Mouse (Mus musculus) brain, embryonic 14.5 days (tissue): Measurements from ENCODE around the gene Tango2.

ENCODE experiments used
- CTCF ChIP-seq: fragments of 200-500 bp; IDR thresholded peaks from 2 replicates; pipeline ENCODE4 v1.5.1; 2012; ENCODE audit warnings: inconsistent platforms, mild to moderate bottlenecking, moderate library complexity, borderline replicate concordance; ENCODE audit not compliant: insufficient read depth, insufficient read length; ENCODE audit errors: extremely low read depth
- POLR2A ChIP-seq: fragments of 200-500 bp; IDR thresholded peaks from 2 replicates; pipeline ENCODE4 v1.6.1; 2012; ENCODE audit warnings: mild to moderate bottlenecking, inconsistent platforms, borderline replicate concordance; ENCODE audit not compliant: poor library complexity, insufficient read depth, insufficient read length, severe bottlenecking; ENCODE audit errors: extremely low read depth

DNA sequence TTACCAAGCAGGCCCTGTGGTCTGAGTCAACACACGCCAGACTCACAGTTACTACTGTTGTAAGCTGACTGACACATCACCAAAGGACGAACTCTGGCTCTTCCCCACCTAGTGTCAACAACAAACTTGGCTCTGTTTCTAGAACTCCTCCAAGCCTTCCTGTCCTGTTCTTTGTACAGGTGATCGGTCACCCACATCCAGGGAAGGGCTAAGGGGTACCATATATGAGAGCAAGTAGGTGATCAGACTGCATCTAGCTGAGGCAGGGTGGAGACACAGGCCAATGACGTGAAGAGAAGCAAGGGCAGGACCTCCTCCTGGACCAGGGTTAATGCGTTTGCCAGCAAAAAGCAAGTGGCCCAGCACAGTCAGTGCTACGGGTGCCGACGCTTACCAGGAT lies 6.3 kb downstream of the Tango2 start:
- TF ChIP-seq CTCF (no peak), POLR2A (no peak)
